Mouse (Mus musculus) frontal cortex, postnatal 14 days (tissue): ENCODE data around the gene Gm6205.
"Not testable (repeated sequence)": the region's sequence is repeated elsewhere in the genome, so short reads cannot be mapped to it uniquely, and the experiment has no call there.

ENCODE experiments used
- DNase-seq, 2 experiments: peaks; one replicate each; pipeline ENCODE4 v3.0.0; 2022; ENCODE audit warnings: low spot score in 2 of 2

The Gm6205 gene

GRCm38 (mm10) chr5:94648082-94648481 is at the start of gene Gm6205:
Gene Gm6205 (plus strand): TSS chr5:94648382.
- DNase-seq = not testable (repeated sequence)

- not testable (repeated sequence) for DNase-seq
Measured at GRCm38 (mm10) chr5:94616242-94616641, 31.9 kb upstream of the Gm6205 start, which contains the start of gene Gm3147. Gene Gm3147 (minus strand): TSS chr5:94616342.

GRCm38 (mm10) chr5:94623679-94624078 is 24.5 kb upstream of the Gm6205 start, which contains the start of gene Gm6509:
Gene Gm6509 (plus strand): TSS chr5:94623979.
- DNase-seq = not testable (repeated sequence)
